Mouse (Mus musculus) liver, postnatal 0 days (tissue): Measurements from ENCODE around the gene Misp. TPM values are rescaled to one million over a fixed set of nuclear protein-coding genes. Genes with fewer than 3 reads are reported as not detected.

ENCODE experiments used
- ATAC-seq: fragments of 200-750 bp; cut with Nextera tagmentation; 2 replicates; pipeline ENCODE4 v1.8.0; 2017; ENCODE audit warnings: mild to moderate bottlenecking, moderate library complexity
- DNase-seq: peaks from one replicate; pipeline ENCODE4 v3.0.0-alpha.2; 2016
- H3K27ac ChIP-seq: fragments of 300-500 bp; sonication (generic); 2 replicates; pipeline ENCODE4 v1.5.1; 2014; ENCODE audit warnings: antibody characterized with exemption, moderate library complexity, mild to moderate bottlenecking, low read depth
- H3K27me3 ChIP-seq: fragments of 300-500 bp; sonication (generic); 2 replicates; pipeline ENCODE4 v1.6.1; 2014; ENCODE audit warnings: low read length, control low read depth, mixed read lengths; ENCODE audit not compliant: insufficient read depth
- H3K36me3 ChIP-seq: fragments of 300-500 bp; sonication (generic); replicated peaks from 2 replicates; pipeline ENCODE4 v1.6.1; 2014; ENCODE audit warnings: mild to moderate bottlenecking, control low read depth, low read length, moderate library complexity, mixed read lengths; ENCODE audit not compliant: insufficient read depth
- H3K4me1 ChIP-seq: fragments of 300-500 bp; sonication (generic); 2 replicates; pipeline ENCODE4 v1.6.1; 2014; ENCODE audit warnings: antibody characterized with exemption, mild to moderate bottlenecking, control low read depth; ENCODE audit not compliant: insufficient read depth
- H3K4me2 ChIP-seq: fragments of 300-500 bp; sonication (generic); 2 replicates; pipeline ENCODE4 v1.6.1; 2014; ENCODE audit warnings: low read depth, mild to moderate bottlenecking, low read length, moderate library complexity, mixed read lengths
- H3K4me3 ChIP-seq: fragments of 300-500 bp; sonication (generic); 2 replicates; pipeline ENCODE4 v1.5.1; 2014; ENCODE audit warnings: low read depth, low read length
- H3K9ac ChIP-seq: fragments of 300-500 bp; sonication (generic); replicated peaks from 2 replicates; pipeline ENCODE4 v1.6.1; 2014; ENCODE audit warnings: mild to moderate bottlenecking, moderate library complexity
- H3K9me3 ChIP-seq: fragments of 300-500 bp; sonication (generic); 2 replicates; pipeline ENCODE4 v1.6.1; 2016; ENCODE audit warnings: mild to moderate bottlenecking, control low read depth, low read length, mixed read lengths
- CTCF ChIP-seq: sonication (generic); IDR thresholded peaks from 2 replicates; pipeline ENCODE4 v1.5.1; 2016; ENCODE audit warnings: antibody characterized with exemption, low read depth
- EP300 ChIP-seq: IDR thresholded peaks from 2 replicates; pipeline ENCODE4 v1.6.1; 2016; ENCODE audit warnings: antibody characterized with exemption, low read depth, mild to moderate bottlenecking
- WGBS: fragments of 180-500 bp; shearing (Covaris S2); extraction: QIAGEN DNeasy Blood & Tissue Kit; methylation state at CpG from one replicate; pipeline ENCODE4 v1.1.7; 2014; ENCODE audit not compliant: insufficient replicate concordance; 5-methylcytosine and 5-hydroxymethylcytosine counted together
- polyA plus RNA-seq: library from polyadenylated mRNA; unstranded; fragments of >200 nt; fragmentation: Nextera tagmentation; extraction: Ambion mirVana; gene quantifications from 2 replicates; pipeline ENCODE4 v1.2.1, GENCODE M21; 2015

Gene Misp
- polyA plus RNA-seq, 1 experiment from 2014 or later = 1.00 TPM

DNA sequence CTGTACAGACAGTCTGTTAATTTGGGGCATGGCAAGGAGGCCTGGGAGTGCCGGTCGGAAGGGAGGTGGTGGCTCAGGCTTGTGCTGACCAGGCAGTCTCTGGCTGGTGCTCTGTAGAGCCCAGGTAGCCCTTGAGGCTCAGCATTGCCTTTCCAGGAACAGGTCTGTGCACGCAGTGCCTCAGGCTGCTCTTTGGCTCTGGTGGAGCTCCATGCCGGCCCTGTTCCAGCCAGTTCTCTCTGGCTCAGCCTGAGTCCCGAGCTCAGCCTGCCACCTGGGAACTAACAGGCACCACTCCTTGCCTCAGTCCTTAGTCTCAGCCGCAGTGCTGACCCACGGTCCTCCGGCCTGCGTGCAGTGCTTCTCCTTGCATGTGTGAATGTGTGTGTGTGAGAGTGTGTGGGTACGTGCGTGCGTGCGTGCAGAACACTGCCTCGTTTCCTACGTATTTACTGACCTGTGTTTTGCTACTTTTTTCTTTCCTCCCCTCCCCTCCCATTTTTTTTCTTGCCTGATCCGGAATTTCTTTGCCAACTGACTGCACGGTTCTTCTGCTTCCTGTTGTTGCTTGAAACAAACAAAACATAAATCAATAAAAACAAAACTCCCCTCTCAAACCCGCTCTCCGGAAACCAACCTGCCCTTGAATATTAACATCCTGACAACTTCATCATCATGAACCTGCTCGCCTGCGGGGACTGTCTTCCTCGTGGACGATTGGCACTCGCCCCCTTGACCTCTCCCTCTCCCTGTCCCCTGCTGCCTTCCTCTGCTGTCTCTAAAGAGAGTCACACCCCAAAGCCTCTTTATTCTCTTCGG, 40.6 kb downstream of the Misp start:
- Histone ChIP-seq H3K27me3 (no peaks in the 10 kb centered on the region), H3K27ac (no peak overlapping the region), H3K9ac (no peak overlapping the region), H3K4me3 (no peak overlapping the region), H3K36me3 (peaks cover 70% of the 10 kb centered on the region), H3K9me3 (no peaks in the 10 kb centered on the region), H3K4me2 (no peak overlapping the region), H3K4me1 (peaks cover 23% of the 10 kb centered on the region)
- WGBS = 82% methylated on average over 25 of the region's 25 CpGs
- TF ChIP-seq CTCF = no peak
- TF ChIP-seq EP300 = no peak
- DNase-seq = no peak
- no peak for ATAC-seq

DNA sequence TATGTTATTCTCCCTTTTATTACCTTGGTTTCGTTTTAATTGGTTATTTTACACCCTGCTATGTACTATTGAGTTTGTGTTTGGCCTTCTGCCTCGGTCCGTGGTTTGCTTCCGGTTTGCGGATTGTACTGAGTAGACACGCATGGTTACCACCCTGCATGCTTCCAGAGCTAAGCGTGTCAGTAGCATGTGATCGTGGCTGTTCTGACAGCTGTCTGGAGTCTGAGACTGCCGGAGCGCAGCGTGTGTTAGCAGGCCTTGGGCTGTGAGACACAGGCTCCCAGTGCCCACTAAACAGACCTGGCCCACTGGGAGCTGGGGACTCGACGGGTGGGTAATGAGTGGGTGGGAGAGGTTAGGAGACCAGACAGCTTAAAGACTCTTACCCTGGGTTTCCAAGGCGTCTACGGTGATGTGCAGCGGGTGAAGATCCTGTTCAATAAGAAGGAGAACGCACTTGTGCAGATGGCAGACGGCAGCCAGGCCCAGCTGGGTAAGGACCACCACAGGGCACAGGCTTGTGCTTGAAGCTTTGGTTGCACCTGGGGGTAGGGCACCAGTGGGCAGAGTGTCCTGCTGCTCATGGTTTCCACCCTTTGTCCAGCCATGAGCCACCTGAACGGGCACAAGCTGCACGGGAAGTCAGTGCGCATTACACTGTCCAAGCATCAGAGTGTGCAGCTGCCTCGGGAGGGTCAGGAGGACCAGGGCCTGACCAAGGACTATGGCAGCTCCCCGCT, 41.4 kb downstream of the Misp start:
- Histone ChIP-seq H3K4me3 (no peak overlapping the region), H3K4me2 (no peak overlapping the region), H3K9ac (no peak overlapping the region), H3K9me3 (no peaks in the 10 kb centered on the region), H3K36me3 (peaks cover 62% of the 10 kb centered on the region), H3K27me3 (no peaks in the 10 kb centered on the region), H3K4me1 (peaks cover 15% of the 10 kb centered on the region), H3K27ac (no peak overlapping the region)
- DNase-seq (no peak), ATAC-seq (no peak)
- no peak for TF ChIP-seq CTCF
- TF ChIP-seq EP300 = no peak
- 87% methylated on average over 23 of the region's 23 CpGs for WGBS

DNA sequence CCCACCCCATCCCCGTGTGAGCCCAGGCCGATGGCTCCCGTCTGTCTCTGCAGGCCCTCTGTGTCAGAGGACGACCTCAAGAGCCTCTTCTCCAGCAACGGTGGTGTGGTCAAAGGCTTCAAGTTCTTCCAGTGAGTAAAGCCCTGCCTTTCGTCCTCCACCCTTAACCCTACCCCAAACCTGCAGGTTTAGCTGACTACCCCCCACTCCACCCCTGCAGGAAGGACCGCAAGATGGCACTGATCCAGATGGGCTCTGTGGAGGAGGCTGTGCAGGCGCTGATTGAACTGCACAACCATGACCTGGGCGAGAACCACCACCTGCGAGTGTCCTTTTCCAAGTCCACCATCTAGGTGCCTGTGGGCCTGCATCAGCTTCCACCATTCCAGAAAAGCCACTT, 42.1 kb downstream of the Misp start:
- H3K27ac ChIP-seq = no peak overlapping the region
- TF ChIP-seq CTCF (no peak), EP300 (no peak)
- ATAC-seq (no peak), DNase-seq (no peak)
- no peaks in the 10 kb centered on the region for H3K9me3 ChIP-seq
- H3K9ac ChIP-seq = no peak overlapping the region
- no peaks in the 10 kb centered on the region for H3K27me3 ChIP-seq
- H3K36me3 ChIP-seq = peaks cover 56% of the 10 kb centered on the region
- WGBS = 77% methylated on average over 10 of the region's 10 CpGs
- H3K4me3 ChIP-seq = no peak overlapping the region
- no peak overlapping the region for H3K4me2 ChIP-seq
- peaks cover 8% of the 10 kb centered on the region for H3K4me1 ChIP-seq

DNA sequence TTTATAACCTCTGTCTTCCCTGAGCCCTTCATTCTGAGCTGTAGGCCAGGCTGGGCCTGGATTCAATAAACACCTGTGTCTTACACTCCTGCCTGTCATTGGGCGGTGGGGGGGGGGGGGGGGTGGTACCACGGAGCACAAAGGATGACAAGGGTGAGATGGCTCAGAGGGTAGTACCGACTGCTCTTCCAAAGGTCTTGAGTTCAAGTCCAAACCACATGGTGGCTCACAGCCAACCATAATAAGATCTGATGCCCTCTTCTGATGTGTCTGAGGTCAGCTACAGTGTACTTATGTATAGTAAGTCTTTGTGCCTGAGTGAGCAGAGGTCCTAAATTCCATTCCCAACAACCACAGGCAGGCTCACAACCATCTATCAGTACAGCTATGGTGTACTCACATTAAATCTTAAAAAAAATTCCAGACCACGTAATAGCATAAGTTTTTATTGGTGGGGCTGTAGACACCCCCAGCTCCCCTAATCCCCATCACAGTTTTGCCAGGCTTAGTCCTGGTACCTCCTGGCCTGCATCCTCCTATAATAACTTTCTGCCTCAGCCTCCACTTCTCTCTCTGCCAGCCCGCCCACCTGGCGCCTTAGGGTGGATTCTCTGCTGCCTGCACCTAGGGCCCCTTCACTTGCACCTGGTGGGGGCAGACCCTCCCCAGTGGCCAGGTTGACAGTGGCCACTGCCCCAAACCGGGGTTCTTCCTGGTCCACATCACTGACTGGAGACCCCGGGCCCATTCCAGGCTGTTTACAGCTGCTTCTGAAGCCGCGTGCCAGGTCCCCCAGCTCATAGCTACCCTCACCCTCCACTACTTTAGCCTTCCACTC, 43.8 kb downstream of the Misp start:
- Histone ChIP-seq H3K9me3 (no peaks in the 10 kb centered on the region), H3K4me3 (no peak overlapping the region), H3K4me1 (no peaks in the 10 kb centered on the region), H3K4me2 (no peak overlapping the region), H3K27me3 (no peaks in the 10 kb centered on the region), H3K9ac (no peak overlapping the region), H3K36me3 (peaks cover 41% of the 10 kb centered on the region), H3K27ac (no peak overlapping the region)
- peak; percentile 15 for ATAC-seq
- TF ChIP-seq CTCF (no peak), EP300 (no peak)
- 59% methylated on average over 10 of the region's 10 CpGs for WGBS
- DNase-seq = peak; percentile 19

DNA sequence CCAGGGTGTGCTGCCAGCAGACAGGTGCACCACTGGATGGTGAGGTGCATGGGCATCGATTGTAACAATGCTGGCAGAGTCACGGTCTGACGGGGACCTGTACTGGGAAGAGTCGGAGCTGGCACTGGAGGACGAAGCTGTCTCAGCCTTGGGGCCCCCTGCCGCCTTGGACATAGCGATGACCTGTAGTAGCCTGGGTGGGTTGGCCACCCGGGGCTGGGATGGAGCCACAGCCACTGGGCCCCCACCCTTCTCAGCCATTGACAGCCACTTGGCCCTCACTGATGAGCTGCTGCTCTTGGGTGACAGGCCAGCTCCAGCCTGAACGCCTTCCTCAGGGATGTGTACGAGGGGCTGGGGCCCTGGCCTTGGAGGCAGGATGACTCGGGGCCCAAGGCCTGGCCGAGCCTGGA, 44.4 kb downstream of the Misp start:
- DNase-seq (peak; percentile 31), ATAC-seq (peak; percentile 24)
- WGBS = 62% methylated on average over 12 of the region's 12 CpGs
- H3K9ac ChIP-seq = no peak overlapping the region
- no peak overlapping the region for H3K27ac ChIP-seq
- H3K27me3 ChIP-seq = no peaks in the 10 kb centered on the region
- H3K4me1 ChIP-seq = no peaks in the 10 kb centered on the region
- H3K36me3 ChIP-seq = peaks cover 35% of the 10 kb centered on the region
- TF ChIP-seq EP300 (no peak), CTCF (no peak)
- no peak overlapping the region for H3K4me3 ChIP-seq
- H3K4me2 ChIP-seq = no peak overlapping the region
- H3K9me3 ChIP-seq = no peaks in the 10 kb centered on the region

DNA sequence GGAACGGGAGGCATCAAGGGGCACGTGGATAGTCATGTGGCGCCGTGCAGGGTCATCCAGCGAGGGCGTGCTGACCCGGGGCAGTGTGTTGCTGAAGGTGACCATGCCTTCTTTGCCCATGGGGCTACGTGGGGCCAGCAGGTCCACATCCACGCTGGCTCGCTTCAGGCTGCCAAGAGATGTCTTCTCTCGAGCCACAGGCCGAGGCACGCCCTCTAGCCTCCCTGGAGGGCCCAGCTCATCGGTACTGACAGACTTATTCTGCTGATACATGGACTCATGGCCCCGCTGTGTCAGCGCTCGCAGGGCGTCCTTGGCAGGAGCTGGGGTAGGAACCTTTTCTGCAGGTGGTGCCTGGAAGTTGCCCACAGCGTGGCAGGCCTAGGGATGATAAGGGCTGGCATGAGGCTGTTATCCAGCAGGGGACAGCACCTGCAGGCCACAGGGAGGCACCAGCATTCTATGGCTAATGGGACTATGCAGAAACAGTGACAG, 45.1 kb downstream of the Misp start:
- H3K4me3 ChIP-seq = no peak overlapping the region
- H3K4me1 ChIP-seq = no peaks in the 10 kb centered on the region
- ATAC-seq = peak; percentile 45; the same call in 1 of the 2 replicates
- no peak overlapping the region for H3K4me2 ChIP-seq
- peak; percentile 27 for DNase-seq
- 61% methylated on average over 19 of the region's 19 CpGs for WGBS
- no peak overlapping the region for H3K9ac ChIP-seq
- no peaks in the 10 kb centered on the region for H3K27me3 ChIP-seq
- TF ChIP-seq CTCF = peak; percentile 74
- no peak for TF ChIP-seq EP300
- no peaks in the 10 kb centered on the region for H3K9me3 ChIP-seq
- H3K27ac ChIP-seq = no peak overlapping the region
- H3K36me3 ChIP-seq = peaks cover 28% of the 10 kb centered on the region
